8 mouse cellular contexts compared by ENCODE assay signal in genomic region chr9:21220490-21221382, GRCm38 (mm10). TPM values are rescaled to one million over a fixed set of nuclear protein-coding genes. Genes with fewer than 3 reads are reported as not detected.
A peak's percentile ranks its signal among the peaks of the same experiment; 100 is the strongest.
DNase-seq lines count a peak whose midpoint lies in the region; ATAC-seq lines count a peak whose summit lies in the region.

No protein-coding gene starts in this region.

- DNase-seq in MN1 (ENCODE audit: low spot score) = peak; percentile 93
- peak; percentile 97 for DNase-seq in cerebellum, adult 9-11 months
- DNase-seq in frontal cortex, adult 2 months (ENCODE audit: extremely low spot score in 1 of 2, low spot score in 1 of 2) = peak; percentile 89 to 98
- peak; percentile 92 to 95 for DNase-seq in layer of hippocampus, postnatal 14 days (ENCODE audit: low spot score in 2 of 2)
- peak; percentile 93 for DNase-seq in lung, postnatal 14 days
- peak; percentile 80 for DNase-seq in retina, adult 2 months (ENCODE audit: low read depth, low spot score)
- peak; percentile 92 to 94 for DNase-seq in thymus, postnatal 36 days

- peak; percentile 82 for ATAC-seq in hindbrain, embryonic 12.5 days (ENCODE audit: low FRiP score)

- H3K9me3 ChIP-seq in hindbrain, embryonic 12.5 days (replicated peaks) = no peaks in the 10 kb centered on the region; the same call in 1 of the 2 replicates

- peak overlapping the region; percentile 19; the same call in 1 of the 2 replicates for H3K4me3 ChIP-seq in hindbrain, embryonic 12.5 days

- peaks cover 4% of the 10 kb centered on the region for H3K27me3 ChIP-seq in hindbrain, embryonic 12.5 days

- WGBS in hindbrain, embryonic 12.5 days = 15% methylated on average over 21 of the region's 21 CpGs

- H3K27ac ChIP-seq in hindbrain, embryonic 12.5 days = no peak overlapping the region

- H3K4me2 ChIP-seq in hindbrain, embryonic 12.5 days (replicated peaks) = peak overlapping the region; percentile 48

- H3K36me3 ChIP-seq in hindbrain, embryonic 12.5 days = no peaks in the 10 kb centered on the region

- H3K9ac ChIP-seq in hindbrain, embryonic 12.5 days = no peak overlapping the region

- peaks cover 21% of the 10 kb centered on the region for H3K4me1 ChIP-seq in hindbrain, embryonic 12.5 days

RNA-seq across cellular contexts. Expression of gene Keap1, which starts 18.4 kb away (rescaled TPM):
- 58.3 and 59.6 TPM in 2 replicates for polyA plus RNA-seq in frontal cortex, adult 2 months (2012; rRNA removed)
- 54.8 and 55.6 TPM in 2 replicates for polyA plus RNA-seq in hindbrain, embryonic 12.5 days (2016; fragmentation: Nextera tagmentation; extraction: Ambion mirVana)
- 10 to 100 TPM; 52.5 to 55.7 TPM for total RNA-seq in layer of hippocampus, postnatal 14 days (2021)

RNA-seq across cellular contexts. Expression of gene S1pr5, which starts 27.5 kb away (rescaled TPM):
- 9.9 and 13.8 TPM in 2 replicates for polyA plus RNA-seq in frontal cortex, adult 2 months (2012; rRNA removed)
- polyA plus RNA-seq in hindbrain, embryonic 12.5 days (2016; fragmentation: Nextera tagmentation; extraction: Ambion mirVana) = 1.5 and 1.9 TPM in 2 replicates
- 1 to 10 TPM; 8.8 to 9.7 TPM for total RNA-seq in layer of hippocampus, postnatal 14 days (2021)

RNA-seq across cellular contexts. Expression of gene Atg4d, which starts 44.4 kb away (rescaled TPM):
- 36.5 and 40.6 TPM in 2 replicates for polyA plus RNA-seq in frontal cortex, adult 2 months (2012; rRNA removed)
- 43.4 and 46.8 TPM in 2 replicates for polyA plus RNA-seq in hindbrain, embryonic 12.5 days (2016; fragmentation: Nextera tagmentation; extraction: Ambion mirVana)
- total RNA-seq in layer of hippocampus, postnatal 14 days (2021) = 10 to 100 TPM; 33.5 to 39.3 TPM

RNA-seq across cellular contexts. Expression of gene Pde4a, which starts 55.2 kb away (rescaled TPM):
- polyA plus RNA-seq in frontal cortex, adult 2 months (2012; rRNA removed) = 95.2 and 96.2 TPM in 2 replicates
- polyA plus RNA-seq in hindbrain, embryonic 12.5 days (2016; fragmentation: Nextera tagmentation; extraction: Ambion mirVana) = 11.4 and 11.7 TPM in 2 replicates
- 10 to 100 TPM; 63.8 to 69.9 TPM for total RNA-seq in layer of hippocampus, postnatal 14 days (2021)
